Comparison of ENCODE assay signal across 8 mouse cellular contexts in genomic region chr8:84147769-84148530, GRCm38 (mm10). TPM values are rescaled to one million over a fixed set of nuclear protein-coding genes. Genes with fewer than 3 reads are reported as not detected.
DNase-seq lines count a peak whose midpoint lies in the region; ATAC-seq lines count a peak whose summit lies in the region.

Cc2d1a (minus strand) TSS chr8:84147936.
4930432K21Rik (plus strand) TSS chr8:84148025.

- intact Hi-C loops in gastrocnemius, postnatal 14 days (cut with DNase I; ENCODE audit: low total_unique reads) = no loop called here
- intact Hi-C loops in left cerebral cortex, postnatal 10 days (cut with DNase I) = no loop called here

- peak; percentile 97 for ATAC-seq in inflammation-experienced regulatory T-cells, adult 6 months
- peak; percentile 91 for ATAC-seq in megakaryocyte-erythroid progenitor cell, adult 5-6 weeks (replicated peaks; ENCODE audit: low FRiP score, low TSS enrichment, poor library complexity, severe bottlenecking)

- DNase-seq in adrenal gland, adult (ENCODE audit: inconsistent age in 2 of 2, low spot score in 1 of 2) = peak; percentile 96 to 97
- DNase-seq in embryo, embryonic 10.5 days (ENCODE audit: low spot score) = peak; percentile 98
- DNase-seq in gastrocnemius, postnatal 14 days = peak; percentile 89
- peak; percentile 94 to 95 for DNase-seq in left cerebral cortex, postnatal 10 days (ENCODE audit: extremely low spot score in 1 of 2, low spot score in 2 of 2)
- peak; percentile 94 for DNase-seq in right cerebral cortex, postnatal 25 days
- DNase-seq in urinary bladder, postnatal 4 days (ENCODE audit: low spot score in 2 of 2) = peak; percentile 89 to 90

RNA-seq across cellular contexts. Expression of gene Cc2d1a, which starts in this region (rescaled TPM):
- total RNA-seq in gastrocnemius, postnatal 14 days (2021) = 10 to 100 TPM; 12.1 to 12.6 TPM
- polyA plus RNA-seq in inflammation-experienced regulatory T-cells, adult 6 months (2017; shearing (Covaris generic)) = 10 to 100 TPM; 13.9 to 24.2 (median 21.3) TPM
- 10 to 100 TPM; 66.7 to 70.7 TPM for total RNA-seq in left cerebral cortex, postnatal 10 days (2021)
- total RNA-seq in megakaryocyte-erythroid progenitor cell, adult 5-6 weeks (2014; fragmentation: Nextera tagmentation) = 8.6 and 10.7 TPM in 2 replicates
- 3.2 and 6.9 TPM in 2 replicates for total RNA-seq in megakaryocyte-erythroid progenitor cell, adult 5-6 weeks (2017)

RNA-seq across cellular contexts. Expression of gene 4930432K21Rik, which starts in this region (rescaled TPM):
- under 1 TPM; 0.27 to 0.62 TPM for total RNA-seq in gastrocnemius, postnatal 14 days (2021)
- polyA plus RNA-seq in inflammation-experienced regulatory T-cells, adult 6 months (2017; shearing (Covaris generic)) = 1 to 10 TPM in 2 of 3 experiments, not detected in 1; 1.5 to 1.6 TPM
- 1 to 10 TPM; 2.9 to 3.2 TPM for total RNA-seq in left cerebral cortex, postnatal 10 days (2021)
- 0.49 and 0.50 TPM in 2 replicates for total RNA-seq in megakaryocyte-erythroid progenitor cell, adult 5-6 weeks (2014; fragmentation: Nextera tagmentation)
- 1.1 and 1.7 TPM in 2 replicates for total RNA-seq in megakaryocyte-erythroid progenitor cell, adult 5-6 weeks (2017)

Comparison
In these comparisons a context has a peak if more than half of its experiments do, and no peak if none do; other contexts are left out.
1. Peak in every context shown above with its lines: DNase-seq and ATAC-seq.
2. RNA of gene Cc2d1a (total RNA-seq): 66.7 to 70.7 TPM in left cerebral cortex, postnatal 10 days; 12.1 to 12.6 TPM in gastrocnemius, postnatal 14 days and 3.2 to 10.7 TPM in megakaryocyte-erythroid progenitor cell, adult 5-6 weeks; every median in the first group is over 4 times any median in the second.